7 mouse cellular contexts compared by ENCODE assay signal in the genomic region with DNA sequence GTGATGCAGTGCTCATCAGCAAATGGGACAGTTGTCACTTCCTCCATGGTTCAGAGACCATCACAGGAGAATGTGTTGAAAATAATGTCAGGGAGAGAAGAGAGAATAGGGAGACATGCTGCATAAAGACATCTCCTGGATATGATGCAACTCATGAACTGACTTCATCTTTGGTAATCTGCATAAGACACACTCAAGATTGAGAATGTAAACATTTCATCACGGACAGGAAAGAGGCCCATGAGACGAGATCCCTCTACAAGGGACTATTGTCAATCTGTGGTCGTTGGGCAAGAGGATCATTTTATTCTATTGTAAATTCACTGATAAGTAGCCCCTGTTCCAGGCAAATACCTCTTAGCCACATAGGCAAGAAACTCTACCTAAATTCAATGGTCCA.
"Had no signal": no experiment of that assay in that cellular context is flagged by ENCODE, and none has a peak within 500 bp of the region (broad histone marks: within the 10 kb centered on the region; RNA-seq: fewer than 3 reads in every experiment).

No protein-coding gene starts in this region.

- DNase-seq: gastrocnemius, postnatal 25 days; layer of hippocampus, adult 9-11 months; layer of hippocampus, postnatal 36 days had no signal

- ATAC-seq: inflammation-experienced regulatory T-cells, adult 6 months; intestine, embryonic 15.5 days; intestine, postnatal 0 days; liver, embryonic 12.5 days had no signal
